Mouse (Mus musculus) spleen, adult 2 months (tissue): ENCODE data around the gene Kdm5b.

Source experiments
- CTCF ChIP-seq: fragments of 200-500 bp; IDR thresholded peaks from 2 replicates; pipeline ENCODE4 v1.5.1; 2011; ENCODE audit warnings: mild to moderate bottlenecking, inconsistent platforms; ENCODE audit not compliant: insufficient read depth, insufficient read length, insufficient replicate concordance; ENCODE audit errors: extremely low read depth
- POLR2A ChIP-seq: fragments of 200-500 bp; IDR thresholded peaks from 2 replicates; pipeline ENCODE4 v1.6.1; 2011; ENCODE audit warnings: low read depth, low read length, inconsistent platforms

DNA sequence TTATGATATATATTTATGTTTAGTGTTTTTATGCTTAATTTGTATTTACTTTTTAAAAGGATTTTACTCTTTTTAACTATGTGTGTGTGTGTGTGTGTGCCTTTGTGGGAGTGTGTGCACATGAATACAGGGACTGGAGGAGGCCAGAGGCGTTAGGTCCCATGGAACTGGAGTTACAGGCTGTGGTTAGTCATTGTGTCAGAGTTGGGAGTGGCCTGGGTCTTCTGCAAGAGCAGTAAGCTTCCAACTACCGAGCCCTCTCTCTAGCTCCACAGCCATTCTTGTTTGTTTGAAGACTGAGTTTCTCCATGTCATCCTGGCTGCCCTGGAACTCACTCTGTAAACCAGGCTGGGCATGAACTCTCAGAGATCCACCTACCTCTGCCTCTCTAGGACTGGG is 37.6 kb upstream of the Kdm5b start:
- TF ChIP-seq POLR2A (no peak), CTCF (no peak)
